Mouse (Mus musculus) spleen, adult 2 months (tissue): Measurements from ENCODE around the gene Numa1. TPM values are rescaled to one million over a fixed set of nuclear protein-coding genes. Genes with fewer than 3 reads are reported as not detected.
"Not testable (repeated sequence)": the region's sequence is repeated elsewhere in the genome, so short reads cannot be mapped to it uniquely, and the experiment has no call there.

ENCODE experiments used
- DNase-seq, 2 experiments: peaks; one replicate each; pipeline versions ENCODE4 v3.0.0 to v3.0.0-alpha.2; 2012 to 2021; ENCODE audit warnings: low spot score in 2 of 2, low read depth in 1 of 2
- H3K27ac ChIP-seq: fragments of 200-500 bp; 2 replicates; pipeline ENCODE4 v1.5.1; 2012; ENCODE audit warnings: low read length, inconsistent platforms; ENCODE audit not compliant: insufficient read depth
- H3K27me3 ChIP-seq: fragments of 200-500 bp; 2 replicates; pipeline ENCODE4 v1.6.1; 2012; ENCODE audit warnings: mild to moderate bottlenecking, moderate library complexity, low read length, inconsistent platforms; ENCODE audit not compliant: control insufficient read depth, insufficient read depth
- H3K36me3 ChIP-seq: fragments of 200-500 bp; 2 replicates; pipeline ENCODE4 v1.6.1; 2012; ENCODE audit warnings: mild to moderate bottlenecking, low read length, inconsistent platforms; ENCODE audit not compliant: control insufficient read depth, insufficient read depth
- H3K4me1 ChIP-seq: fragments of 200-500 bp; 2 replicates; pipeline ENCODE4 v1.6.1; 2011; ENCODE audit warnings: inconsistent platforms; ENCODE audit not compliant: control insufficient read depth, insufficient read depth, insufficient read length
- H3K4me3 ChIP-seq: fragments of 200-500 bp; 2 replicates; pipeline ENCODE4 v1.5.1; 2011; ENCODE audit warnings: mild to moderate bottlenecking, inconsistent platforms; ENCODE audit not compliant: insufficient read depth, insufficient read length; ENCODE audit errors: extremely low read depth
- CTCF ChIP-seq: fragments of 200-500 bp; IDR thresholded peaks from 2 replicates; pipeline ENCODE4 v1.5.1; 2011; ENCODE audit warnings: mild to moderate bottlenecking, inconsistent platforms; ENCODE audit not compliant: insufficient read depth, insufficient read length, insufficient replicate concordance; ENCODE audit errors: extremely low read depth
- POLR2A ChIP-seq: fragments of 200-500 bp; IDR thresholded peaks from 2 replicates; pipeline ENCODE4 v1.6.1; 2011; ENCODE audit warnings: low read depth, low read length, inconsistent platforms
- WGBS: fragments of 180-500 bp; shearing (Covaris S2); methylation state at CpG from one replicate; pipeline ENCODE4 v1.1.7; 2018; 5-methylcytosine and 5-hydroxymethylcytosine counted together
- polyA plus RNA-seq: library from polyadenylated mRNA; depleted of rRNA; stranded (reverse); fragments of >200 nt; gene quantifications from 2 replicates; pipeline ENCODE4 v1.2.3, GENCODE M21; 2012

Gene Numa1
- polyA plus RNA-seq, 1 experiment: 89.8 TPM

- DNase-seq: no peak
- Histone ChIP-seq H3K4me1 (peaks cover 2% of the 10 kb centered on the region), H3K27me3 (no peaks in the 10 kb centered on the region), H3K4me3 (no peak overlapping the region), H3K27ac (no peak overlapping the region), H3K36me3 (no peaks in the 10 kb centered on the region)
- no peak for TF ChIP-seq POLR2A
- no peak for TF ChIP-seq CTCF
- WGBS: 81% methylated on average over 4 of the region's 4 CpGs
These were observed 2.0 kb downstream of the Numa1 start for GRCm38 (mm10) chr7:101935957-101936356.

- no peaks in the 10 kb centered on the region for H3K27me3 ChIP-seq
- DNase-seq: no peak
- 95% methylated on average over 4 of the region's 4 CpGs for WGBS
- TF ChIP-seq POLR2A (no peak), CTCF (no peak)
- H3K4me1 ChIP-seq: peaks cover 2% of the 10 kb centered on the region
- no peak overlapping the region for H3K4me3 ChIP-seq
- H3K36me3 ChIP-seq: no peaks in the 10 kb centered on the region
- H3K27ac ChIP-seq: no peak overlapping the region
These were observed 3.1 kb downstream of the Numa1 start for GRCm38 (mm10) chr7:101936996-101937395.

GRCm38 (mm10) chr7:101937569-101937968 lies 3.7 kb downstream of the Numa1 start:
- peaks cover 2% of the 10 kb centered on the region for H3K4me1 ChIP-seq
- H3K27ac ChIP-seq: no peak overlapping the region
- TF ChIP-seq POLR2A (no peak), CTCF (no peak)
- no peak overlapping the region for H3K4me3 ChIP-seq
- H3K36me3 ChIP-seq: no peaks in the 10 kb centered on the region
- no peak for DNase-seq
- 96% methylated on average over 4 of the region's 4 CpGs for WGBS
- H3K27me3 ChIP-seq: no peaks in the 10 kb centered on the region

GRCm38 (mm10) chr7:101938348-101938747 lies 4.4 kb downstream of the Numa1 start:
- peaks cover 2% of the 10 kb centered on the region; the same call in 1 of the 2 replicates for H3K4me1 ChIP-seq
- no peaks in the 10 kb centered on the region for H3K27me3 ChIP-seq
- DNase-seq: no peak
- no peak overlapping the region for H3K4me3 ChIP-seq
- 94% methylated on average over 2 of the region's 2 CpGs for WGBS
- TF ChIP-seq POLR2A (no peak), CTCF (no peak)
- no peaks in the 10 kb centered on the region for H3K36me3 ChIP-seq
- no peak overlapping the region for H3K27ac ChIP-seq

GRCm38 (mm10) chr7:101939758-101940157 lies 5.8 kb downstream of the Numa1 start:
- no peaks in the 10 kb centered on the region for H3K36me3 ChIP-seq
- DNase-seq: no peak
- whole genome bisulfite sequencing: 89% methylated on average over 4 of the region's 4 CpGs
- no peaks in the 10 kb centered on the region for H3K27me3 ChIP-seq
- H3K4me1 ChIP-seq: peaks cover under 1% of the 10 kb centered on the region; the same call in 1 of the 2 replicates
- TF ChIP-seq POLR2A (no peak), CTCF (no peak)
- H3K27ac ChIP-seq: no peak overlapping the region
- H3K4me3 ChIP-seq: no peak overlapping the region

GRCm38 (mm10) chr7:101949008-101949407 lies 15.1 kb downstream of the Numa1 start:
- H3K36me3 ChIP-seq, H3K4me3 ChIP-seq, H3K4me1 ChIP-seq, H3K27me3 ChIP-seq: not testable (repeated sequence)
- peak overlapping the region; percentile 67 for H3K27ac ChIP-seq
- DNase-seq: peak in 1 of 2 experiments; percentile 32
- 32% methylated on average over 5 of the region's 5 CpGs for WGBS

GRCm38 (mm10) chr7:101951648-101952047 lies 17.7 kb downstream of the Numa1 start:
- 64% methylated on average over 1 of the region's 1 CpGs for WGBS
- TF ChIP-seq POLR2A: no peak
- no peak for TF ChIP-seq CTCF
- DNase-seq: no peak
- Histone ChIP-seq H3K27me3 (no peaks in the 10 kb centered on the region), H3K4me3 (no peak overlapping the region), H3K4me1 (peaks cover 12% of the 10 kb centered on the region), H3K36me3 (no peaks in the 10 kb centered on the region), H3K27ac (no peak overlapping the region)
